Mouse (Mus musculus) lung, postnatal 0 days (tissue): ENCODE measurements at regions not wholly inside any gene's neighbourhood (a gene's known extent, or its start where the extent isn't known, plus 50 kb on each side); places are given as distances from the start of the nearest gene placed in this dataset.

Experiments
- ATAC-seq: fragments of 200-750 bp; cut with Nextera tagmentation; 2 replicates; pipeline ENCODE4 v1.8.0; 2017; ENCODE audit warnings: moderate library complexity
- DNase-seq: peaks from one replicate; pipeline ENCODE4 v3.0.0-alpha.2; 2016; ENCODE audit warnings: low spot score
- H3K27ac ChIP-seq: fragments of 300-500 bp; sonication (generic); 2 replicates; pipeline ENCODE4 v1.5.1; 2014; ENCODE audit warnings: antibody characterized with exemption, mild to moderate bottlenecking, low read length, mixed read lengths
- H3K27me3 ChIP-seq: fragments of 300-500 bp; sonication (generic); replicated peaks from 2 replicates; pipeline ENCODE4 v1.6.1; 2014; ENCODE audit warnings: low read length, mixed read lengths; ENCODE audit not compliant: insufficient read depth
- H3K36me3 ChIP-seq: fragments of 300-500 bp; sonication (generic); 2 replicates; pipeline ENCODE4 v1.6.1; 2014; ENCODE audit warnings: low read length, mixed read lengths; ENCODE audit not compliant: insufficient read depth
- H3K4me1 ChIP-seq: fragments of 300-500 bp; sonication (generic); 2 replicates; pipeline ENCODE4 v1.6.1; 2014; ENCODE audit warnings: antibody characterized with exemption, low read depth, low read length, mixed read lengths; ENCODE audit not compliant: insufficient read depth
- H3K4me2 ChIP-seq: fragments of 300-500 bp; sonication (generic); replicated peaks from 2 replicates; pipeline ENCODE4 v1.6.1; 2014; ENCODE audit warnings: low read depth, mild to moderate bottlenecking, low read length, moderate library complexity, mixed read lengths
- H3K4me3 ChIP-seq: fragments of 300-500 bp; sonication (generic); 2 replicates; pipeline ENCODE4 v1.5.1; 2014; ENCODE audit warnings: low read depth, low read length
- H3K9ac ChIP-seq: fragments of 300-500 bp; sonication (generic); replicated peaks from 2 replicates; pipeline ENCODE4 v1.6.1; 2014; ENCODE audit warnings: low read depth, mild to moderate bottlenecking
- H3K9me3 ChIP-seq: fragments of 300-500 bp; sonication (generic); 2 replicates; pipeline ENCODE4 v1.6.1; 2016; ENCODE audit warnings: low read length, mixed read lengths
- CTCF ChIP-seq: IDR thresholded peaks from 2 replicates; pipeline ENCODE4 v1.5.1; 2016; ENCODE audit warnings: antibody characterized with exemption, mild to moderate bottlenecking
- EP300 ChIP-seq: IDR thresholded peaks from 2 replicates; pipeline ENCODE4 v1.6.1; 2016; ENCODE audit warnings: antibody characterized with exemption, mild to moderate bottlenecking, control low read depth
- WGBS: fragments of 180-500 bp; shearing (Covaris S2); extraction: QIAGEN DNeasy Blood & Tissue Kit; methylation state at CpG from one replicate; pipeline ENCODE4 v1.1.7; 2014; 5-methylcytosine and 5-hydroxymethylcytosine counted together

DNA sequence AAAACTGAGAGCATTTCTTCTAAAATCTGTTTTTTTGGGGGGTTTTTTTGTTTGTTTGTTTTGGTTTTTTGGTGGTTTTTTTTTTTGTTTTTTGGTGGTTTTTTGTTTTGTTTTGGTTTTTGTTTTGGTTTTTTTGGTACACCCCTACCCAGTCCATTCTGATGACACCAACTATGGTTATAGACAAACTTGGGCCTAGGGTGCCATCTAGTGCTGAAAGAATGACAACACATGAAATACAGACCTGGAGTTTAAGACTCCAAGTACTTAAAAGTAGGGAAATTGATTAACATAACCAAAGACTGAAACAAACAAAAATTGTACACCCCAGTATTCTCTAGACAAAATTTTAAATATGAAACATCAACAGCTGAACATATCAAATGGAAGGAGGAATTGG is 76.0 kb upstream of the Ano5 start:
- Histone ChIP-seq H3K27ac (no peak overlapping the region), H3K4me2 (no peak overlapping the region), H3K4me3 (no peak overlapping the region), H3K4me1 (no peaks in the 10 kb centered on the region), H3K36me3 (no peaks in the 10 kb centered on the region), H3K27me3 (no peaks in the 10 kb centered on the region), H3K9ac (no peak overlapping the region), H3K9me3 (no peaks in the 10 kb centered on the region)
- no peak for ATAC-seq
- peak; percentile 42 for DNase-seq
- TF ChIP-seq EP300: no peak
- TF ChIP-seq CTCF: peak; percentile 66

DNA sequence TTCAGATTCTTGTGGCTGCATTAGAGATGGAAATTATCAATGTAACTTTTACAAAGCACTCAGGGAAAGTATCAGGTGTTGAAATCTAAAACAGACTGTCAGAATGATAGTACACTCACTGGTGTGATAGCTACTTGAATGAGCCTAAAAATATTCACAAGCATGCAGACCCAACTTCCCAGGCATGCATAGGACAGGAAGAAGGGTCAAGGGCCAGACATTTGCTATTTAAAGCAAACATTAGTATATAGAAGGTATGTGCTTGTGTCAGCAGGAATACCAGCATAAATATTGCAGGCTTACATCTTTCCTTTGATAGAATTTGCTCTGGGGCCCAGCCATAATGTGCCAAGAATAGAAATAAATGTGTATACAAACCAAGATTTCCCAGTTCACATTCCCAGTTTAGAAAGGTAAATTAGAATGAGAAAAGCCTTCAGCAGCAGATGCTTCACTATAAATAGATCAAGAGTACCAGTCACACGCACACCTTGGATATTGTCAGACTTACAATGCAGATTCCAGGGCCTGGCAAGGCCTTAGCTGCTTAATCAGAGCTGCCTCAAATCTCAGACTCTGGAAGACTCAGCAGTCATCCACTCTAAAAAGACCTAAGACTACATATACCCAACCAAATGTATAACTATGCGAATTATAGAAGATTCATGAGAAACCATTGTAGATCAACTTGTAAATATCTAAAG is 55.7 kb upstream of the Ano5 start:
- DNase-seq: no peak
- H3K27ac ChIP-seq: no peak overlapping the region
- no peaks in the 10 kb centered on the region for H3K4me1 ChIP-seq
- ATAC-seq: no peak
- no peak overlapping the region for H3K9ac ChIP-seq
- WGBS: 74% methylated on average over 2 of the region's 2 CpGs
- H3K36me3 ChIP-seq: no peaks in the 10 kb centered on the region
- no peak for TF ChIP-seq CTCF
- TF ChIP-seq EP300: no peak
- no peaks in the 10 kb centered on the region for H3K27me3 ChIP-seq
- H3K4me2 ChIP-seq: no peak overlapping the region
- no peak overlapping the region for H3K4me3 ChIP-seq
- H3K9me3 ChIP-seq: no peaks in the 10 kb centered on the region

DNA sequence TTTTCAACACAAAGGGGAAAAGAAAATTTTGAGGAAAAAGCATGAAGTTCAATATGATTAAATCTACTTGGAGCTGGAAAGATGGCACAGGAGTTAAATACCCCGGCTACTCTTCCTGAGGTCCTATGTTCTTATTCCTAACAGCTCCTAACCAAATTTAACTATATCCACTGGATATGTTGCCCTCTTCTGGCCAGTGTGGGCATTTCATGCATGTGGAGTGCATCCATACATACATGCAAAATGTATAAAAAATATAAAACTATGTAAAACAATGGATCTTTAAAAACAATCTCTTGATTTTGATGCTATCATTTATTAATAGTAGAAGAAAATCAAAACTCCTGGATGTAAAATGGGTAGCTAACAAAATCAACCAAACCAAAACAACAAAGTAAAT is 52.1 kb upstream of the Ano5 start:
- ATAC-seq: no peak
- no peaks in the 10 kb centered on the region for H3K36me3 ChIP-seq
- H3K27me3 ChIP-seq: no peaks in the 10 kb centered on the region
- H3K9ac ChIP-seq: no peak overlapping the region
- H3K27ac ChIP-seq: no peak overlapping the region
- no peaks in the 10 kb centered on the region for H3K9me3 ChIP-seq
- 76% methylated on average over 1 of the region's 1 CpGs for WGBS
- TF ChIP-seq CTCF: peak; percentile 38
- no peak for TF ChIP-seq EP300
- no peak overlapping the region for H3K4me2 ChIP-seq
- no peak overlapping the region for H3K4me3 ChIP-seq
- no peak for DNase-seq
- H3K4me1 ChIP-seq: no peaks in the 10 kb centered on the region
